9 mouse cellular contexts compared by ENCODE assay signal in genomic region chr2:132695358-132696093, GRCm38 (mm10). TPM values are rescaled to one million over a fixed set of nuclear protein-coding genes. Genes with fewer than 3 reads are reported as not detected.
DNase-seq lines count a peak whose midpoint lies in the region; ATAC-seq and TF ChIP-seq lines count a peak whose summit lies in the region.
"Had no signal": no experiment of that assay in that cellular context is flagged by ENCODE, and none has a peak within 500 bp of the region (broad histone marks: within the 10 kb centered on the region; RNA-seq: fewer than 3 reads in every experiment).

No protein-coding gene starts in this region.

- peak overlapping the region; percentile 57; the same call in 1 of the 2 replicates for H3K4me3 ChIP-seq in G1E (ENCODE audit: low read depth, low read length)
- H3K4me3 ChIP-seq in heart, embryonic 15.5 days: no peak overlapping the region
- no peak overlapping the region for H3K4me3 ChIP-seq in neural tube, embryonic 15.5 days (replicated peaks)
- H3K4me3 ChIP-seq: hindbrain, embryonic 15.5 days had no signal

- no peak overlapping the region for H3K4me2 ChIP-seq in heart, embryonic 15.5 days
- H3K4me2 ChIP-seq in neural tube, embryonic 15.5 days: no peak overlapping the region
- H3K4me2 ChIP-seq: hindbrain, embryonic 15.5 days had no signal

- H3K27ac ChIP-seq in heart, embryonic 15.5 days: no peak overlapping the region
- no peak overlapping the region for H3K27ac ChIP-seq in neural tube, embryonic 15.5 days (replicated peaks)
- H3K27ac ChIP-seq: hindbrain, embryonic 15.5 days had no signal

- H3K36me3 ChIP-seq in G1E (replicated peaks): peaks cover 56% of the 10 kb centered on the region
- no peaks in the 10 kb centered on the region for H3K36me3 ChIP-seq in heart, embryonic 15.5 days
- peaks cover 31% of the 10 kb centered on the region for H3K36me3 ChIP-seq in neural tube, embryonic 15.5 days

- WGBS in heart, embryonic 15.5 days: 54% methylated on average over 9 of the region's 9 CpGs
- 89% methylated on average over 9 of the region's 9 CpGs for WGBS in neural tube, embryonic 15.5 days

- DNase-seq in adrenal gland, postnatal 10 days: peak; percentile 37
- no peak for DNase-seq in adrenal gland, postnatal 4 days (ENCODE audit: low spot score in 2 of 2)
- DNase-seq in G1E (ENCODE audit: low spot score): peak; percentile 76
- peak; percentile 89 for DNase-seq in lung, postnatal 36 days
- DNase-seq in thymus, postnatal 10 days (ENCODE audit: low spot score in 2 of 2): no peak
- no peak for DNase-seq in urinary bladder, postnatal 10 days (ENCODE audit: low spot score)

- ATAC-seq in G1E (ENCODE audit: extremely low read depth, insufficient number of reproducible peaks, low FRiP score, poor library complexity, severe bottlenecking): peak; percentile 99
- 0 out of 2 replicates have a peak, but pooled peaks have one; percentile 48 for ATAC-seq in heart, embryonic 15.5 days (replicated peaks; ENCODE audit: insufficient number of reproducible peaks, insufficient read depth, low FRiP score, low read depth)
- ATAC-seq in neural tube, embryonic 15.5 days (ENCODE audit: low FRiP score): no peak

- H3K9ac ChIP-seq in heart, embryonic 15.5 days: no peak overlapping the region
- H3K9ac ChIP-seq in neural tube, embryonic 15.5 days (replicated peaks): no peak overlapping the region
- H3K9ac ChIP-seq: hindbrain, embryonic 15.5 days had no signal

- no peaks in the 10 kb centered on the region for H3K27me3 ChIP-seq in G1E (ENCODE audit: insufficient read depth, low read length)
- no peaks in the 10 kb centered on the region for H3K27me3 ChIP-seq in heart, embryonic 15.5 days
- H3K27me3 ChIP-seq in neural tube, embryonic 15.5 days (replicated peaks): no peaks in the 10 kb centered on the region
- H3K27me3 ChIP-seq: hindbrain, embryonic 15.5 days had no signal

- H3K4me1 ChIP-seq in G1E (ENCODE audit: insufficient read depth, low read depth, low read length): peaks cover 73% of the 10 kb centered on the region
- H3K4me1 ChIP-seq in heart, embryonic 15.5 days (replicated peaks): peaks cover 21% of the 10 kb centered on the region
- H3K4me1 ChIP-seq in neural tube, embryonic 15.5 days: no peaks in the 10 kb centered on the region
- H3K4me1 ChIP-seq: hindbrain, embryonic 15.5 days had no signal

- TF ChIP-seq CTCF in G1E (IDR thresholded peaks at IDR 0.05; ENCODE audit: low read depth, low read length): no peak

- H3K9me3 ChIP-seq in G1E (replicated peaks): no peaks in the 10 kb centered on the region
- H3K9me3 ChIP-seq in heart, embryonic 15.5 days (replicated peaks): no peaks in the 10 kb centered on the region
- no peaks in the 10 kb centered on the region for H3K9me3 ChIP-seq in neural tube, embryonic 15.5 days (replicated peaks)
- H3K9me3 ChIP-seq: hindbrain, embryonic 15.5 days had no signal

RNA-seq across cellular contexts. Expression of gene Shld1, which starts 8.8 kb away (rescaled TPM):
- 1 to 10 TPM; 7.6 to 9.9 TPM for total RNA-seq in adrenal gland, postnatal 10 days (2021)
- 10 to 100 TPM; 12.4 to 12.7 TPM for total RNA-seq in adrenal gland, postnatal 4 days (2021)
- 4.9 and 5.2 TPM in 2 replicates for total RNA-seq in G1E (2014; fragmentation: Nextera tagmentation)
- 15.0 and 19.6 TPM in 2 replicates for total RNA-seq in G1E (2017)
- polyA plus RNA-seq in G1E (2012): 1.2 and 2.7 TPM in 2 replicates
- 11.5 and 15.0 TPM in 2 replicates for polyA plus RNA-seq in heart, embryonic 15.5 days (2015; fragmentation: Nextera tagmentation; extraction: Ambion mirVana)
- polyA plus RNA-seq in neural tube, embryonic 15.5 days (2015; fragmentation: Nextera tagmentation; extraction: Ambion mirVana): 20.7 and 23.3 TPM in 2 replicates

Comparison
In these comparisons a context has a peak if more than half of its experiments do, and no peak if none do; other contexts are left out.
1. DNase-seq: peak in adrenal gland, postnatal 10 days (single experiment), G1E (single experiment) and lung, postnatal 36 days (single experiment); none in adrenal gland, postnatal 4 days (0 of 2), thymus, postnatal 10 days (0 of 2) and urinary bladder, postnatal 10 days (single experiment).